Mouse (Mus musculus) liver, embryonic 16.5 days (tissue): ENCODE data around the gene Scyl1. TPM values are rescaled to one million over a fixed set of nuclear protein-coding genes. Genes with fewer than 3 reads are reported as not detected.

ENCODE experiments used
- ATAC-seq: fragments of 200-750 bp; cut with Nextera tagmentation; 2 replicates; pipeline ENCODE4 v1.8.0; 2017; ENCODE audit warnings: low read depth, mild to moderate bottlenecking, moderate number of reproducible peaks, moderate library complexity
- H3K27ac ChIP-seq: fragments of 300-500 bp; sonication (generic); 2 replicates; pipeline ENCODE4 v1.5.1; 2014; ENCODE audit warnings: mild to moderate bottlenecking, low read length
- H3K27me3 ChIP-seq: fragments of 300-500 bp; sonication (generic); 2 replicates; pipeline ENCODE4 v1.6.1; 2014; ENCODE audit warnings: low read depth, low read length, mixed read lengths; ENCODE audit not compliant: control insufficient read depth, insufficient read depth
- H3K36me3 ChIP-seq: fragments of 300-500 bp; sonication (generic); 2 replicates; pipeline ENCODE4 v1.6.1; 2014; ENCODE audit warnings: mild to moderate bottlenecking; ENCODE audit not compliant: control insufficient read depth, insufficient read depth
- H3K4me1 ChIP-seq: fragments of 300-500 bp; sonication (generic); 2 replicates; pipeline ENCODE4 v1.6.1; 2014; ENCODE audit warnings: low read depth, low read length, mixed read lengths; ENCODE audit not compliant: control insufficient read depth
- H3K4me2 ChIP-seq: fragments of 300-500 bp; sonication (generic); 2 replicates; pipeline ENCODE4 v1.6.1; 2014; ENCODE audit warnings: low read depth, low read length, mixed read lengths
- H3K4me3 ChIP-seq: fragments of 300-500 bp; sonication (generic); 2 replicates; pipeline ENCODE4 v1.5.1; 2014; ENCODE audit warnings: low read depth, mild to moderate bottlenecking, low read length
- H3K9ac ChIP-seq: fragments of 300-500 bp; sonication (generic); 2 replicates; pipeline ENCODE4 v1.6.1; 2014; ENCODE audit warnings: low read depth, low read length
- H3K9me3 ChIP-seq: fragments of 300-500 bp; sonication (generic); replicated peaks from 2 replicates; pipeline ENCODE4 v1.6.1; 2016; ENCODE audit warnings: low read length; ENCODE audit not compliant: control insufficient read depth
- WGBS: fragments of 180-500 bp; shearing (Covaris S2); extraction: QIAGEN DNeasy Blood & Tissue Kit; methylation state at CpG from one replicate; pipeline ENCODE4 v1.1.7; 2014; ENCODE audit not compliant: insufficient replicate concordance; 5-methylcytosine and 5-hydroxymethylcytosine counted together
- polyA plus RNA-seq: library from polyadenylated mRNA; unstranded; fragments of >200 nt; fragmentation: Nextera tagmentation; extraction: Ambion mirVana; gene quantifications from 2 replicates; pipeline ENCODE4 v1.2.1, GENCODE M21; 2015

The Scyl1 gene
- polyA plus RNA-seq, 1 experiment from 2014 or later: 21.5 TPM

- H3K4me1 ChIP-seq: peaks cover 42% of the 10 kb centered on the region
- no peak overlapping the region for H3K9ac ChIP-seq
- no peak overlapping the region for H3K4me3 ChIP-seq
- no peaks in the 10 kb centered on the region for H3K27me3 ChIP-seq
- ATAC-seq: peak; percentile 57
- H3K36me3 ChIP-seq: peaks cover 32% of the 10 kb centered on the region
- H3K9me3 ChIP-seq: no peaks in the 10 kb centered on the region
- H3K27ac ChIP-seq: no peak overlapping the region; the same call in 1 of the 2 replicates
- 3% methylated on average over 2 of the region's 2 CpGs for WGBS
- H3K4me2 ChIP-seq: no peak overlapping the region
Measured at GRCm38 (mm10) chr19:5793116-5793515, 21.9 kb upstream of the Scyl1 start.

- Histone ChIP-seq H3K9ac (no peak overlapping the region), H3K27me3 (no peaks in the 10 kb centered on the region), H3K9me3 (no peaks in the 10 kb centered on the region), H3K36me3 (peaks cover 14% of the 10 kb centered on the region), H3K27ac (no peak overlapping the region), H3K4me2 (no peak overlapping the region), H3K4me3 (no peak overlapping the region), H3K4me1 (peaks cover 30% of the 10 kb centered on the region)
- WGBS: 62% methylated on average over 4 of the region's 4 CpGs
- no peak for ATAC-seq
Measured at GRCm38 (mm10) chr19:5791329-5791728, 20.1 kb upstream of the Scyl1 start.

- no peak overlapping the region for H3K27ac ChIP-seq
- H3K4me3 ChIP-seq: no peak overlapping the region
- no peak overlapping the region for H3K4me2 ChIP-seq
- peaks cover 15% of the 10 kb centered on the region for H3K4me1 ChIP-seq
- no peak overlapping the region for H3K9ac ChIP-seq
- no peaks in the 10 kb centered on the region; the same call in 1 of the 2 replicates for H3K27me3 ChIP-seq
- no peak for ATAC-seq
- H3K36me3 ChIP-seq: no peaks in the 10 kb centered on the region
- 56% methylated on average over 5 of the region's 5 CpGs for WGBS
- no peaks in the 10 kb centered on the region for H3K9me3 ChIP-seq
Measured at GRCm38 (mm10) chr19:5789066-5789465, 17.8 kb upstream of the Scyl1 start.

DNA sequence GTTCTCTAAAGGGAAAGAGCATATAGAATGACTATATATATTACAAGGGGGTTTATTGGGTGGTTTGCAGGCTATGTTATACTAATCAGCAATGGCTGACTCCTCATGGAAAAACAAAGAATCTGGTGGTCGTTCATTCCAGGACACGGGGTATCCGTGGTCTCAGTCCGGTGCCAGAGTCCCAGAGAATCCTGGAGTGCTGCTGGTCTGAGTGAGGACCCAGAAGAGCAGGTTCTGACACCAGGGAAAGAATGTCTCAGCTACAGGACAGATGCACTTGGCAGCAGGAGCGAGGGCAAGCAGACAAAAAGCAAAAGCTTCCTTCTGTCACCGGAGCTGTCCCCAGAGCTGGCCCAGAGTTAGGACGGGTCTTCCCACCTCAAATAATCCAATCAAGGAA is 17.4 kb upstream of the Scyl1 start:
- H3K4me2 ChIP-seq: no peak overlapping the region
- no peaks in the 10 kb centered on the region for H3K36me3 ChIP-seq
- 72% methylated on average over 7 of the region's 7 CpGs for WGBS
- ATAC-seq: no peak
- no peak overlapping the region for H3K4me3 ChIP-seq
- no peak overlapping the region for H3K9ac ChIP-seq
- no peaks in the 10 kb centered on the region for H3K9me3 ChIP-seq
- H3K27ac ChIP-seq: no peak overlapping the region
- no peaks in the 10 kb centered on the region; the same call in 1 of the 2 replicates for H3K27me3 ChIP-seq
- peaks cover 12% of the 10 kb centered on the region for H3K4me1 ChIP-seq

DNA sequence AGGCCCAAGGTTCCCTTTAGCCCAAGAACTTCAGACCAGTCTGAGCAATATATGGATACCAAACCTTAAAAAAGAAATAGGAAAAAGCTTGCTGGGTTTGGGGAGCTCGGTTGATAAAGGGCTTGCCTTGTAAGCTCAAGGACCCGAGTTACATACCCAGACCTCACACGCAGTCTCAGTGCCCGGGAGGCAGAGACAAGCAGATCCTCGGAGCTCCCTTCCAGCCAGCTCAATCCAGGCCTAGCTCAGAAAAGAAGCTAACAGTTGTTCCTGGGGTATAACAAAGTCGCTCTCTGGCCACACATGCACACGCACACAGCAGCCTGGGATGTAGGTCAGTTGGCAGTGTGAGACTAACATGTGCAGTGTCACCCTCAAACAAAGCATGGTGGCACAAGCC is 16.7 kb upstream of the Scyl1 start:
- Histone ChIP-seq H3K9me3 (no peaks in the 10 kb centered on the region), H3K4me1 (peaks cover 9% of the 10 kb centered on the region), H3K27ac (no peak overlapping the region), H3K27me3 (no peaks in the 10 kb centered on the region; the same call in 1 of the 2 replicates), H3K9ac (no peak overlapping the region), H3K4me2 (no peak overlapping the region), H3K36me3 (no peaks in the 10 kb centered on the region), H3K4me3 (no peak overlapping the region)
- no peak for ATAC-seq
- WGBS: 83% methylated on average over 7 of the region's 7 CpGs

GRCm38 (mm10) chr19:5787128-5787635 is 16.0 kb upstream of the Scyl1 start:
- ATAC-seq: peak; percentile 62
- Histone ChIP-seq H3K9me3 (no peaks in the 10 kb centered on the region), H3K4me2 (no peak overlapping the region), H3K36me3 (no peaks in the 10 kb centered on the region), H3K4me1 (peaks cover 6% of the 10 kb centered on the region), H3K9ac (no peak overlapping the region), H3K27me3 (no peaks in the 10 kb centered on the region; the same call in 1 of the 2 replicates), H3K27ac (no peak overlapping the region), H3K4me3 (no peak overlapping the region)
- WGBS: 8% methylated on average over 8 of the region's 8 CpGs

- H3K9ac ChIP-seq: no peak overlapping the region
Measured at GRCm38 (mm10) chr19:5786441-5787114, 15.4 kb upstream of the Scyl1 start.

DNA sequence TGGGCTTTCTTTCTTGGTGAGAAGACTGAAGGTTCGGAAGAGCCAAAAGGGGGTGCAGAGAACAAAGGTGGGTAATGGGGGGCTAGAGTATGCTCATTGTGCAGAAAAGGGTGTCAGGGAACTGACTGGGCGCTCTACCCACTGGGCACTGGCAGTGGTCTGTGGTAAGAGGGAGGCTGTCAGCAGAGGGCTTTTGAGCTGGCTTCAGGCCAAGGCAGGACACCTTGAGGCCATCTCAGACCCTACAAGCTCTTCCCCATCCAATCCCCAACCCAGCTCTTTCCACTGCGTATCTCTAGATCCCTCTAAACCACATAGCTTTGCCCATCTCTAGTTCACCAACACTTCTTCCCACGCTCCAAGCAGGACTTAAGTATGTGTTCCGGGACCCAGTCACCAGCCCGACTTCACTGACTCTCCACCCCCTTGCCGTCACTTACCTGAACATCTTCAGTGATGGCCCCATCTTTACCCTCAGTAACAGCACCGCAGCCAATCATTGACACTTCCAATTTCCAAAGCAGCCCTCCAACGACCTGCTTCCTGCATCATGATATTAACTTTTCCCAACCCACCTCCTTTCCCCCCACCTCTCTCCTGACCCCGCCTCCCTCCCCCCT is 13.8 kb upstream of the Scyl1 start:
- Histone ChIP-seq H3K4me1 (peaks cover 6% of the 10 kb centered on the region), H3K4me2 (no peak overlapping the region), H3K9ac (no peak overlapping the region), H3K9me3 (no peaks in the 10 kb centered on the region), H3K4me3 (no peak overlapping the region), H3K36me3 (no peaks in the 10 kb centered on the region), H3K27ac (no peak overlapping the region), H3K27me3 (no peaks in the 10 kb centered on the region; the same call in 1 of the 2 replicates)
- ATAC-seq: no peak
- 66% methylated on average over 10 of the region's 10 CpGs for WGBS

More at GRCm38 (mm10) chr19:5786441-5787114, 15.4 kb upstream of the Scyl1 start:
- no peak overlapping the region for H3K4me3 ChIP-seq
- peak; percentile 80 for ATAC-seq
- peaks cover 6% of the 10 kb centered on the region for H3K4me1 ChIP-seq
- 0 out of 2 replicates have a peak overlapping the region, but pooled peaks have one; percentile 4 for H3K27ac ChIP-seq
- 8% methylated on average over 12 of the region's 12 CpGs for WGBS
- no peaks in the 10 kb centered on the region; the same call in 1 of the 2 replicates for H3K27me3 ChIP-seq
- H3K36me3 ChIP-seq: no peaks in the 10 kb centered on the region
- H3K4me2 ChIP-seq: no peak overlapping the region
- H3K9me3 ChIP-seq: no peaks in the 10 kb centered on the region

DNA sequence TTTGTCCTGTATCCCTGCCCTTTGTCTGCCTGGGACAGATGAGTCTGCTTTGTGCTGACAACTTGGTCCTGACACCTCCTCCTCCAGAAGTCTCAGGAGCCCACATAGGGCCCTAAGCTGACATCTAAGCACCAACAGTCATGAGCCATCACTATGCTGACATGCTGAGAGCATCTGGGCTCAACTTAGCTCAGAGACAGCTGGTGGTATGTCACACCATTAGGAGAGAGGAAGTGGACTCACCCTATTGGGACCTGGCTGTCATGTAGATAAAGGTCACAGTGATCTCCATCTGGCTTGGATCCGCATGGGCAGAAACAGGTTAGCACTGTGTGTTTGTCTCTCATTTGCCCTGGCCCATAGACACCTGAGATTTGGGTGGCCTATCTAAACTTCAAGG is 10.9 kb upstream of the Scyl1 start:
- no peak for ATAC-seq
- Histone ChIP-seq H3K4me3 (no peak overlapping the region), H3K9ac (no peak overlapping the region), H3K4me1 (peaks cover 2% of the 10 kb centered on the region; the same call in 1 of the 2 replicates), H3K27me3 (no peaks in the 10 kb centered on the region; the same call in 1 of the 2 replicates), H3K9me3 (no peaks in the 10 kb centered on the region), H3K36me3 (no peaks in the 10 kb centered on the region), H3K27ac (no peak overlapping the region), H3K4me2 (no peak overlapping the region)
- WGBS: 39% methylated on average over 1 of the region's 1 CpGs
